Mouse (Mus musculus) c-Kit-positive CD71-positive TER-119-positive erythroid progenitor cells, embryonic 14.5 days (primary cell): ENCODE results near the gene Dpy19l3.

Experiments used
- DNase-seq: peaks from one replicate; pipeline ENCODE4 v3.0.0-alpha.2; 2013; ENCODE audit warnings: low spot score

Dpy19l3 gene

DNA sequence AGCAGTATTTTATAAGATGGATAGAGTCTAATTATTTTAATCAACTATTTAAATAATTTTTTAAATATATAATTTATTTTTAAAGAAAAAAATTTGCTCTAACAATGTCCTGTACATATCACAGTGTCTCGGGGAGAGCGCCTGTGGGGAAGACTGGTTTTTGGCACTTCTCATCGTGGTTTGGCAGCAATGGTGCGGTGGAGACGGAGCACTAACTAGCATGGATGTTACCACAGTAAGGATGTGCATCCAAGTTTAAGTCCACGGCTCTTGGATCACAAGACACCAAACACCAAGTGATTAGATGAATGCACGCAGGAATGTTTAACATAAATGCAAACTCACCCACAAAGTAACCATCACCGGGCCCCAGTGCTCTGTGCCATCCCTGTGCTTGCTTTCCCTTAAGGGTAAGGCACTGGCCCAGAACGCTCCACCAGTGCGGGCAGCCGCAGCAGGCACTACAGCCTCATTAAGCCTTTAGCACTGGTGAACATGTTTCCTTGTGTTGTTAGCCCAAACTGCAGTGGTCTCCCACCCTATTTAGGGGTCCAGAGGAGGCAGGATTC, 65.4 kb downstream of the Dpy19l3 start:
- DNase-seq: no peak

DNA sequence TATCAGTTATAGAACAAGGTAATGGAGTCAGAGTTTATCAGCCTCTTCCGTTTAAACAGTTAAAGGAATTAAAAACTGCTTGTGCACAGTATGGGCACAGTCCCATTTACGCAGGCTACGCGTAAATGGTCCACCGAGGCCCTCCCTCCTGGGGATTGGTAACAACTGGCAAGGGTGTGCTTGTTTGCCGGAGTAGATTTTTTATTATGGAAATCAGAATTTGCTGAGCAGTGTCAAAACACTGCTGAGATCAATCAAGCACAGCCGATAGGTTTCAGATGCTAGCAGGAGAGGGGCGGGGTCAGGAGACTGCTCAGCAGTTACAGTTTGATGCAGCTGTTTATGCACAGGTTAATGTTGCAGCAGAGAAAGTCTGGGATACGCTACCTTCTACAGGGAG, 66.0 kb downstream of the Dpy19l3 start:
- no peak for DNase-seq

- DNase-seq: no peak
Observed at GRCm38 (mm10) chr7:35687229-35687628, 67.0 kb downstream of the Dpy19l3 start.

GRCm38 (mm10) chr7:35686756-35687155, 67.5 kb downstream of the Dpy19l3 start:
- DNase-seq: peak; percentile 44

- no peak for DNase-seq
Observed at GRCm38 (mm10) chr7:35686216-35686615, 68.0 kb downstream of the Dpy19l3 start.

- no peak for DNase-seq
Observed at GRCm38 (mm10) chr7:35683409-35684122, 70.7 kb downstream of the Dpy19l3 start.

DNA sequence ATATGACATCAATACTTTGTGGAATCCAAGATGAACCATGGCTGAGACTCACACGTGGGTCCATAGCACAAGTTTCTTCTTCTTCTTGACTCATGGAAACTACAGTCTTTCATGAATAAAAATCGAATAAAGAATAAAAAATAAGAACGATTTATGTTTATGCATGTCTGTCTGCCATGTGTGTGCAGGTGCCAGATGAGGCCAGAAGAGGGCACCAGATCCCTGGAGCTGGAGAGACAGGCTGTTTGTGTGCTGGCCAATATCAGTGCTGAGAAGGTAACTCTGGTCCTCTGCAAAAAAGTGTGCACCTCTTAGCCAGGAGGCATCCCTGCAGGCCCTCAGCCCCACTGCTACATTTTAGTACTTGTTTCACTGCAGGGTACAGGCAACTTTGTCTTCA, 72.7 kb downstream of the Dpy19l3 start:
- DNase-seq: no peak

DNA sequence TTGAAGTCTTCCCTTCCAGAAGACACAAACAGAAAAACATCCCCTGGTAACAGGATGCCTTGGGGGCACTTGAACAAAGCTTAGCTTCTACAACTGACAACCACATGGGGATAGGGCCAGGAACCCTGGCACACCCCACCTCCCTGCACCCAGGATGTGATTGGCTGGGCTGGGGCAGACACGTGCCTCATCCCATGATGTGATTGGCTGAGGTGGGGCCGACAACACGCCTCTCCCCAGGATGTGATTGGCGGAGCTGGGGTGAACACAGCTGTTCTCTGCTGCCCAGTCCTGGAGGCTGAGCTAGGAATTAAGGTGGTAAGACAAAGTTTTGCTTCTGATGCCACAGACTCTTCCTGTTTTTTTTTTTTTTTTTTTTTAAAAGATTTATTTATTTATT, 75.3 kb downstream of the Dpy19l3 start:
- no peak for DNase-seq

DNA sequence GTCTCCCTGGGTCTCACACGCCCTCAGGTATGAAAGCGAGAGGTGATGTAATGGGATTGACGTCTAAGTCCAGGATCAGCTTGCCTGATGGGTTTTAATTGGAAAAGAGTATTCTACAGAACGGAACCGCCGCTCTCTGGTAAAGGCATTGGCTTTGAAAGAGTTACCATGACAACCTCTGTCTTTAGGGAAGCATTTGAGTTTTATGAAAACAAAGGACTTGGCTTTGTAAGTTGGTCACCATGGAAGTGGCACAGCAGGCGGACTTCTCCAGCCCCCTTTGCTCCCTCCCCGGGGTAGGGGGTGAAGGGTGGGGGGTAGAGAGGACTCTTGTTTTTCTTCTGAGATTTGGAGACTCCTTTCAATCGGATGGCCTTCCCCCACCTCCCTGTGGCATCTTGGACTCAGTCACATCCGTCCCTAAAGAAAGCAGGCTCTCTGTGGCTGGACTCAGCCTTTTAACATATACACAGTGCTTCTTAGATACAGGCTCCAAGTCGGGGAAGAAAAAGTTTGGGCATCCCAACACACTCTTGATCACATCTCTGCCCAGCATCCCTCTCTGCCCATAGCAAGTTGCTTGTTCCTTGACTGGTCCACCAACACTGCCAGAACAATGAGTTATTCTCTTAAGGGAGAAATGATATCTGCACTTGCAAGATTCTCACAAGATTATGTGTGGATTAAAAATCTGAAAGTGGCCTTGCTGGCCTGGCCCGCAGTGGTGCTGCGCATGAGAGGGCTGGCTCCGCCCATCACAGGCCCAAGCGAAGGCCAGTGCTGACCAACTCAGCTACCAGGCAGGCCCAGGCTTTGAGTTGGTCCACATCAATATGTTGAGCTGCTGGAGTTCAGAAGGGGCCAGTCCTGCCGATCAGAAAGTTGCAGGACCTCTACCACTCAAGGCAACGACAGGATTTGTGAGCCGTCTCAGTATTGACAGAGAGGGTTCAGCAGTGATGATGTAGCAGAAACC, 85.9 kb downstream of the Dpy19l3 start:
- DNase-seq: no peak

GRCm38 (mm10) chr7:35663790-35664376, 90.4 kb downstream of the Dpy19l3 start:
- DNase-seq: no peak

- DNase-seq: peak; percentile 54
Observed at GRCm38 (mm10) chr7:35659173-35659572, 95.1 kb downstream of the Dpy19l3 start.

- no peak for DNase-seq
Observed at GRCm38 (mm10) chr7:35657829-35658228, 96.4 kb downstream of the Dpy19l3 start.

DNA sequence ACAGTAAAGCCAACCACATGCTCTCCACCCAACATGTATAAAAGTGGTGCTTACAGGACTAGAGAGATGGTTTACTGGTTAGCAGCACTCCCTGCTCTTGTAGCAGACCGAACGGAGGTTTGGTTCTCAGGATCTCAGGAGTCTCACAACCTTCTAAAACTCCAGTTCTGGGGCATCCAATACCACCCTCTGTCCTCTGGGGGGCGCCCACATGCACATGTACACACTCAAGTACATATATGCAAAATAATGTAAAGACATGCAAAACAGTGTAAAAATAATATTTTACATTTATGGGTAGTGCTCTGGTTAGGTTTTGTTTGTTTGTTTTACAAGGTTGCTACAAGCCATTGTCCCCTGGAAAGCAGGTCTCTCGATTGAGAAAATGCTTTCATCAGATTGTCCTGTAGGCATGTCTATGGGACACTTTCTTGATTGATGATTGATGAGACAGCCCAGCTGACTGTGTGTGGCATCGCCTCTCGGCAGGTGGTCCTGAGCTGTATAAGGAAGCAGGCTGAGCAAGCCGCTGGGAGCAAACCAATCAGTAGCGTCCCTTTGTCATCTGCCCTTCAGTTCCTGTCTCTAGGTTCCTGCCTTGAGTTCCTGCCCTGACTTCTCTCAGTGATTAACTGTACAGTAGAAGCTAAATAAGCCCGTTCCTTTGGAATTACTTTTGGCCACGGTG, 102.5 kb downstream of the Dpy19l3 start:
- no peak for DNase-seq

DNA sequence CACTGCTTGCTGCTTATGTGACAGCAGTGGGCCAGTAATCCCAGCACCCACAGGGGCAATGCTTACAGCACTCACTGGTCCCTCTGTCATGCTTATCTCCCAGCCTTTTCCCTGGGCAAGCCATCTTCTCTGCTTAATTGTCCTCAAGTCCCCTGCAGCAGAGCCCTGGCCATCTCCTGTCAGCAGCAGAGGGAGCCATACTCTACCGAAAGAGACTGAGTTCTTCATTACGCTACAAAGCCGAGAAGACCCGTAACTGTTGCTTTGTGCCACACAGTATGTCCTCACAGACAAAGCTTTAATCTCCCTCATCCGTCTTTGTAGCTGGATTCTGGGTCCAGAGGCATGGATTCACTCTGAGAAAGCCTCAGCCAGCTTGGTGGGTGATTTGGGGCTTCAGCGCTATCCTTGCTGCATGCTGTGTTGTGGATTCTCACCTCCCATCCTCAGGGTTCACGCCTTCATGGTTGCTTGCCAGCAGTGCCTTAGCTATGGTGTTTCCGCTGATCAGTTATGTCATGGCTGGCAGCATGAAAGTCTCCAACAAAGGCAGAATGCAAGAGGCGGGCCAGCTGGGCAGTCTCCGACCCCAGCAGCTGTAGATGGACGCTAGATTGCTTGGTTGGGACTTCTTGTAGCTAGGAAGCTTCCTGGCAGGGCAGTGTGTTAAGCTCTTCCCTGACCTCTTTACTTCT, 103.4 kb downstream of the Dpy19l3 start:
- no peak for DNase-seq

GRCm38 (mm10) chr7:35649071-35649470, 105.2 kb downstream of the Dpy19l3 start:
- peak; percentile 81 for DNase-seq

DNA sequence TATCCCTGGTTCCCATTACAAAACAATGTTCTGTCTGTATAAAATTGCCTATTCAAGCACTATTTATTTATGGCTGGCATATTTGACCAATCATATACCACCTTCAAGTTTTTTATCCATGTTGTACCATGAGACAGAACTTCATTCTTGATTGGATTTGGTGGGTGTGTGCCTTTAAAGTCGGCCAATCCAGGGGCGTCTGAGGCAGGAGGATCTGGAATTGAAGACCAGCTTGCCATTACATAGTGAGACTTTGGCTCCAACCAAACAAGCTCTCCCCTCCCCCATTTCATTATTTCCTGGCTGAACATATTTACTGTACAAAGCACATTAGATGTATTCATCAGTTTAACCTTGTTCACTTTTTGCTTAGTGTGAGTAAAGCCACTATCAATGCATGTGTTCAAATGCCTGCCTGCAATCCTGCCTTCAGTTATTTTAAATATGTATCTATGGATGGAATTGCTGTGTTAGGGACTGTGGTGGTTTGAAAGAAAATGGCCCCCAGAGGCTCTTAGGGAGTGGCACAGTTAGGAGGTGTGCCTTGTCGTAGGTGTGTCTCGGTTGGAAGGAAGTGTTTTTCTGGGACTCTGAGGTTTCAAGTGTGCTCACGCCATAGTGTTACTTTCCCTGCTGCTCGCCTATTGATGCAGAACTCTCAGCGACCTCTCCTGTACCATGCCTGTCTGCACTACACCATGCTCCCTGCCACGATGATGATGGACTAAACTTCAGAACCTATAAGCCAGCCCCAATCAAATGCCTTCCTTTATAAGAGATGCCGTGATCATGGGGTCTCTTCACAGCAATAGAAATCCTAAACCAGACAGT, 105.8 kb downstream of the Dpy19l3 start:
- DNase-seq: peak; percentile 16

DNA sequence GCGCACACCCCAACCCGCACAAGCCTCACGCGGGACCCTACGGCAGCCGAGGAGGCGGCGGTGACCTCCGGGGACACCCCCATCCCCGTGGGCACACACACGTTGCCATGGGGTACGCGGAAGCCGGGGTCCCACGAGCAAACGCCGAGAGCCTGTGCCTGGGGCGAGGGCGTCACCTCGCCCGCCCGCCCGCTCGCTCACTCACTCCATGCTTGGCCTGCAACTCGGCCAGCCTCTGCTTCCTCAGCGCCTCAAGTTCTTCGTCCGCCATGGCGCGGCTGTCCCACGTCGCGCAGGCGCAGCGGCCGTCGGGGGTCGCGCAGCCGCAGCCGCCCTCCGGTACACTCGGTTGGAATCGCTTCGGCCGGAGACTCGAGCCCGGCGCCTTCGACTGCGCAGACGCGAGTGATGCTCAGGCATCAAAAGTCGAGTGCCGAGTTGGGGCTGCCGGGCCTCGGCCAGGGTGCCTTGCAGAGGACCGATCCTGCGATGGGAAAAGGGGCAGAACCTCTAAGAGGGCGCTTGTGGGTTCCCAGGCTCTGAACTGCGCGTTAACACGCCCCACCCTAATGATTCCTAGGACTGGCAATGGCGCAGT, 107.1 kb downstream of the Dpy19l3 start, which contains the start of gene Pdcd5:
TSS of gene Pdcd5 (minus strand) at position 421 of the 598 bp plus-strand sequence.
- peak; percentile 92 for DNase-seq

- DNase-seq: peak; percentile 16
Observed at GRCm38 (mm10) chr7:35646317-35647081, 107.8 kb downstream of the Dpy19l3 start.

GRCm38 (mm10) chr7:35640072-35640471, 114.2 kb downstream of the Dpy19l3 start:
- DNase-seq: no peak
